In genomic region chr9:63864350-63864749, GRCm38 (mm10) we compare ENCODE assay signal across 27 mouse cellular contexts.
A peak's percentile ranks its signal among the peaks of the same experiment; 100 is the strongest.
DNase-seq lines count a peak whose midpoint lies in the region; ATAC-seq lines count a peak whose summit lies in the region.
"Had no signal": no experiment of that assay in that cellular context is flagged by ENCODE, and none has a peak within 500 bp of the region (broad histone marks: within the 10 kb centered on the region; RNA-seq: fewer than 3 reads in every experiment).

No protein-coding gene starts in this region.

- no peak overlapping the region for H3K4me2 ChIP-seq in midbrain, embryonic 12.5 days (replicated peaks)
- no peak overlapping the region for H3K4me2 ChIP-seq in midbrain, embryonic 15.5 days
- 0 out of 2 replicates have a peak overlapping the region, but pooled peaks have one; percentile 10 for H3K4me2 ChIP-seq in neural tube, embryonic 13.5 days
- H3K4me2 ChIP-seq: embryonic facial prominence, embryonic 13.5 days; heart, embryonic 12.5 days; intestine, embryonic 15.5 days; limb, embryonic 13.5 days; liver, embryonic 11.5 days; lung, embryonic 15.5 days had no signal

- no peaks in the 10 kb centered on the region for H3K27me3 ChIP-seq in heart, embryonic 10.5 days (ENCODE audit: insufficient read depth, poor library complexity, severe bottlenecking)
- peaks cover 4% of the 10 kb centered on the region; the same call in 1 of the 2 replicates for H3K27me3 ChIP-seq in midbrain, embryonic 12.5 days
- no peaks in the 10 kb centered on the region for H3K27me3 ChIP-seq in midbrain, embryonic 15.5 days (replicated peaks)
- peaks cover 3% of the 10 kb centered on the region; the same call in 1 of the 2 replicates for H3K27me3 ChIP-seq in neural tube, embryonic 13.5 days
- H3K27me3 ChIP-seq: CH12.LX; embryonic facial prominence, embryonic 13.5 days; heart, embryonic 12.5 days; intestine, embryonic 15.5 days; limb, embryonic 13.5 days; lung, embryonic 15.5 days had no signal

- H3K36me3 ChIP-seq in heart, embryonic 10.5 days = no peaks in the 10 kb centered on the region
- no peaks in the 10 kb centered on the region for H3K36me3 ChIP-seq in midbrain, embryonic 12.5 days
- no peaks in the 10 kb centered on the region for H3K36me3 ChIP-seq in midbrain, embryonic 15.5 days (replicated peaks)
- no peaks in the 10 kb centered on the region for H3K36me3 ChIP-seq in neural tube, embryonic 13.5 days
- H3K36me3 ChIP-seq: embryonic facial prominence, embryonic 13.5 days; heart, embryonic 12.5 days; intestine, embryonic 15.5 days; limb, embryonic 13.5 days; lung, embryonic 15.5 days had no signal

- DNase-seq in embryo, embryonic 11 days = peak; percentile 25
- no peak for DNase-seq in embryo, embryonic 10 days (ENCODE audit: low spot score)
- DNase-seq in heart, embryonic 10.5 days (ENCODE audit: low spot score) = no peak
- DNase-seq in heart, adult 8-10 months (ENCODE audit: low spot score) = no peak
- DNase-seq in neural tube, embryonic 10.5 days (ENCODE audit: extremely low spot score, low spot score) = no peak
- DNase-seq: adrenal gland, adult 2 months; adrenal gland, postnatal 36 days; cerebellum, adult 2 months; cerebellum, postnatal 14 days; gastrocnemius, postnatal 14 days; kidney, adult 2 months; kidney, postnatal 4 days; right cerebral cortex, postnatal 4 days; thymus, adult 18-20 months; thymus, postnatal 36 days had no signal

- H3K27ac ChIP-seq in heart, embryonic 10.5 days = 0 out of 2 replicates have a peak overlapping the region, but pooled peaks have one; percentile 6
- H3K27ac ChIP-seq in midbrain, embryonic 12.5 days (replicated peaks) = peak overlapping the region; percentile 42; the same call in 1 of the 2 replicates
- no peak overlapping the region for H3K27ac ChIP-seq in midbrain, embryonic 15.5 days
- peak overlapping the region; percentile 61 for H3K27ac ChIP-seq in neural tube, embryonic 13.5 days (replicated peaks)
- H3K27ac ChIP-seq: embryonic facial prominence, embryonic 13.5 days; intestine, embryonic 15.5 days; limb, embryonic 13.5 days; lung, embryonic 15.5 days; stomach, postnatal 0 days had no signal

- H3K4me1 ChIP-seq in heart, embryonic 10.5 days = peaks cover 37% of the 10 kb centered on the region
- H3K4me1 ChIP-seq in midbrain, embryonic 12.5 days = peaks cover 11% of the 10 kb centered on the region
- peaks cover 14% of the 10 kb centered on the region for H3K4me1 ChIP-seq in midbrain, embryonic 15.5 days
- H3K4me1 ChIP-seq in neural tube, embryonic 13.5 days (replicated peaks) = peaks cover 19% of the 10 kb centered on the region
- H3K4me1 ChIP-seq: intestine, embryonic 15.5 days; lung, embryonic 15.5 days had no signal

- no peak overlapping the region for H3K9ac ChIP-seq in midbrain, embryonic 12.5 days (replicated peaks)
- no peak overlapping the region for H3K9ac ChIP-seq in midbrain, embryonic 15.5 days
- H3K9ac ChIP-seq in neural tube, embryonic 13.5 days = no peak overlapping the region
- H3K9ac ChIP-seq: embryonic facial prominence, embryonic 13.5 days; heart, embryonic 12.5 days; intestine, embryonic 15.5 days; limb, embryonic 13.5 days; lung, embryonic 15.5 days had no signal

- ATAC-seq in midbrain, embryonic 12.5 days (ENCODE audit: low FRiP score, low read depth) = no peak
- ATAC-seq in midbrain, embryonic 15.5 days (replicated peaks) = no peak; the same call in 1 of the 2 replicates
- peak; percentile 67 for ATAC-seq in neural tube, embryonic 13.5 days (ENCODE audit: low read depth)
- ATAC-seq: activated CD4-positive, CD25-positive, alpha-beta regulatory T cell, adult 4 months; intestine, embryonic 15.5 days had no signal

- no peaks in the 10 kb centered on the region; the same call in 1 of the 2 replicates for H3K9me3 ChIP-seq in heart, embryonic 10.5 days
- H3K9me3 ChIP-seq in midbrain, embryonic 12.5 days = peaks cover 8% of the 10 kb centered on the region; the same call in 1 of the 2 replicates
- peaks cover under 1% of the 10 kb centered on the region; the same call in 1 of the 2 replicates for H3K9me3 ChIP-seq in midbrain, embryonic 15.5 days
- peaks cover 13% of the 10 kb centered on the region; the same call in 1 of the 2 replicates for H3K9me3 ChIP-seq in neural tube, embryonic 13.5 days
- H3K9me3 ChIP-seq: intestine, embryonic 15.5 days; lung, embryonic 15.5 days had no signal

- no peak overlapping the region for H3K4me3 ChIP-seq in heart, embryonic 10.5 days
- no peak overlapping the region for H3K4me3 ChIP-seq in midbrain, embryonic 12.5 days
- no peak overlapping the region for H3K4me3 ChIP-seq in midbrain, embryonic 15.5 days
- no peak overlapping the region for H3K4me3 ChIP-seq in neural tube, embryonic 13.5 days
- H3K4me3 ChIP-seq: embryonic facial prominence, embryonic 13.5 days; heart, embryonic 12.5 days; intestine, embryonic 15.5 days; limb, embryonic 13.5 days; lung, embryonic 15.5 days had no signal

- 57% methylated on average over 11 of the region's 11 CpGs for WGBS in heart, embryonic 10.5 days
- WGBS in midbrain, embryonic 12.5 days = 36% methylated on average over 11 of the region's 11 CpGs
- 25% methylated on average over 11 of the region's 11 CpGs for WGBS in midbrain, embryonic 15.5 days
- WGBS in neural tube, embryonic 13.5 days = 17% methylated on average over 11 of the region's 11 CpGs
